In genomic region chr1:88296171-88296920, GRCm38 (mm10) we compare ENCODE assay signal across 11 mouse cellular contexts. TPM values are rescaled to one million over a fixed set of nuclear protein-coding genes. Genes with fewer than 3 reads are reported as not detected.
DNase-seq lines count a peak whose midpoint lies in the region; ATAC-seq lines count a peak whose summit lies in the region.
"Had no signal": no experiment of that assay in that cellular context is flagged by ENCODE, and none has a peak within 500 bp of the region (broad histone marks: within the 10 kb centered on the region; RNA-seq: fewer than 3 reads in every experiment).

No protein-coding gene starts in this region.

- H3K4me1 ChIP-seq in heart, embryonic 12.5 days (replicated peaks) = no peaks in the 10 kb centered on the region

- H3K4me2 ChIP-seq in heart, embryonic 12.5 days = no peak overlapping the region

- H3K27ac ChIP-seq in heart, embryonic 12.5 days (ENCODE audit: poor library complexity, severe bottlenecking) = no peak overlapping the region
- H3K27ac ChIP-seq: macrophage had no signal

- no peak for DNase-seq in heart, adult 18-20 months
- DNase-seq in A20 (ENCODE audit: low read depth, low spot score) (peak; percentile 21), adipocyte (ENCODE audit: low spot score) (no peak)
- DNase-seq in left cerebral cortex, postnatal 36 days (ENCODE audit: low spot score in 2 of 2) = no peak
- no peak for DNase-seq in spleen, postnatal 14 days (ENCODE audit: low spot score in 2 of 2)
- DNase-seq: gastrocnemius, postnatal 14 days had no signal

- 62% methylated on average over 4 of the region's 4 CpGs for WGBS in heart, embryonic 12.5 days

- no peak overlapping the region for H3K4me3 ChIP-seq in heart, embryonic 12.5 days

- intact Hi-C loops in left cerebral cortex, postnatal 36 days (cut with DNase I) = no loop called here

- ATAC-seq in heart, embryonic 12.5 days (ENCODE audit: insufficient number of reproducible peaks, low FRiP score) = peak; percentile 9; the same call in 1 of the 2 replicates
- ATAC-seq in erythroid progenitor cell, adult 5-6 weeks (replicated peaks; ENCODE audit: low FRiP score, poor library complexity, severe bottlenecking) = 0 out of 2 replicates have a peak, but pooled peaks have one; percentile 2
- 0 out of 2 replicates have a peak, but pooled peaks have one; percentile 22 for ATAC-seq in megakaryocyte-erythroid progenitor cell, adult 5-6 weeks (replicated peaks; ENCODE audit: low FRiP score, low TSS enrichment, poor library complexity, severe bottlenecking)

- no peak overlapping the region for H3K9ac ChIP-seq in heart, embryonic 12.5 days

- H3K27me3 ChIP-seq in heart, embryonic 12.5 days (replicated peaks) = no peaks in the 10 kb centered on the region

- H3K36me3 ChIP-seq in heart, embryonic 12.5 days = no peaks in the 10 kb centered on the region

- peaks cover 62% of the 10 kb centered on the region for H3K9me3 ChIP-seq in heart, embryonic 12.5 days (replicated peaks)

RNA-seq across cellular contexts. Expression of gene Trpm8, which starts 18.9 kb away (rescaled TPM):
- polyA plus RNA-seq in heart, embryonic 12.5 days (2016; fragmentation: Nextera tagmentation; extraction: Ambion mirVana) = 0.05 TPM in 1 of 2 replicates, not detected in the other
- not detected for total RNA-seq in heart, adult 18-20 months (2021)
- not detected in 2 replicates for total RNA-seq in erythroid progenitor cell, adult 5-6 weeks (2015; ENCODE audit: low replicate concordance)
- not detected in 2 replicates for total RNA-seq in erythroid progenitor cell, adult 5-6 weeks (2017; ENCODE audit: low replicate concordance)
- total RNA-seq in megakaryocyte-erythroid progenitor cell, adult 5-6 weeks (2014; fragmentation: Nextera tagmentation) = not detected in 2 replicates
- total RNA-seq in megakaryocyte-erythroid progenitor cell, adult 5-6 weeks (2017) = not detected in 2 replicates
- total RNA-seq in left cerebral cortex, postnatal 36 days (2021) = under 1 TPM in 1 of 2 experiments, not detected in 1; 0.25 TPM
- total RNA-seq: gastrocnemius, postnatal 14 days had no signal
- polyA plus RNA-seq: large intestine, adult 2 months; macrophage had no signal

RNA-seq across cellular contexts. Expression of gene Hjurp, which starts 18.9 kb away (rescaled TPM):
- polyA plus RNA-seq in heart, embryonic 12.5 days (2016; fragmentation: Nextera tagmentation; extraction: Ambion mirVana) = 141 TPM in 2 replicates
- total RNA-seq in heart, adult 18-20 months (2021) = 10 to 100 TPM; 10.6 to 11.0 TPM
- total RNA-seq in erythroid progenitor cell, adult 5-6 weeks (2015; ENCODE audit: low replicate concordance) = 297 and 306 TPM in 2 replicates
- 349 and 388 TPM in 2 replicates for total RNA-seq in erythroid progenitor cell, adult 5-6 weeks (2017; ENCODE audit: low replicate concordance)
- 203 and 209 TPM in 2 replicates for total RNA-seq in megakaryocyte-erythroid progenitor cell, adult 5-6 weeks (2014; fragmentation: Nextera tagmentation)
- total RNA-seq in megakaryocyte-erythroid progenitor cell, adult 5-6 weeks (2017) = 173 and 190 TPM in 2 replicates
- total RNA-seq in left cerebral cortex, postnatal 36 days (2021) = 10 to 100 TPM; 33.0 to 38.9 TPM

Comparison
In these comparisons a context has a peak if more than half of its experiments do, and no peak if none do; other contexts are left out.
1. RNA of gene Hjurp, which starts 18.9 kb away (total RNA-seq): 297 to 388 TPM in erythroid progenitor cell, adult 5-6 weeks and 173 to 209 TPM in megakaryocyte-erythroid progenitor cell, adult 5-6 weeks; 33.0 to 38.9 TPM in left cerebral cortex, postnatal 36 days and 10.6 to 11.0 TPM in heart, adult 18-20 months; every median in the first group is over 4 times any median in the second.
2. Peak in every context shown above with its lines, with median percentiles within 50 percentile points of each other: ATAC-seq.